Mouse (Mus musculus): ENCODE data around the gene Olfr857.
"Not testable (repeated sequence)": the region's sequence is repeated elsewhere in the genome, so short reads cannot be mapped to it uniquely, and the experiment has no call there.

DNA sequence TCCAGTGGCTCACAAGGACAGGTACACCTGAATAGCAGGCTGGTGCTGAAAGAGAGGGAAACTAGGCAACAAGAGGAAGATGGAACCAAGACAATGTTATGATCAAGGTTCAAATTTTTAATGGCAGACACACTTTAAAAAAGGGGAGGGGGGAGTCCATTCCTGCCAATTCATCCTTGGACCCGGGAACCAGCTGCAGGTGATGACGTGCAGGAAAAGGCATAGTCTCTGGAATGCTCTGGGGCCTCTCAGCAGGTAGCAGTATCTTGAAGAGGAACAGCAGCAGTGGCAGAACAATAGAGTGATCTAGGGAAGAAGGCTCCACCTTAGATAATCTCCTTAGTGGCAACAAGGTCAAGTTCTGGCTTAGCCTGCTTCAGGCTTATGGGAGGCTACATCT lies 14.9 kb upstream of the Olfr857 start:
- not testable (repeated sequence) for TF ChIP-seq E2F4 (IDR thresholded peaks at IDR 0.05; ENCODE audit: insufficient read depth); POLR2AphosphoS2 (IDR thresholded peaks at IDR 0.05; ENCODE audit: insufficient read length, low read depth)
